Mouse (Mus musculus) stomach, embryonic 16.5 days (tissue): Measurements from ENCODE around the gene Kif1b. TPM values are rescaled to one million over a fixed set of nuclear protein-coding genes. Genes with fewer than 3 reads are reported as not detected.
"Not testable (repeated sequence)": the region's sequence is repeated elsewhere in the genome, so short reads cannot be mapped to it uniquely, and the experiment has no call there.

Experiments used
- ATAC-seq: fragments of 200-750 bp; cut with Nextera tagmentation; 2 replicates; pipeline ENCODE4 v1.8.0; 2017; ENCODE audit warnings: moderate number of reproducible peaks, moderate TSS enrichment; ENCODE audit not compliant: insufficient read depth, low FRiP score
- H3K27ac ChIP-seq: fragments of 300-500 bp; sonication (generic); 2 replicates; pipeline ENCODE4 v1.5.1; 2014; ENCODE audit warnings: low read length
- H3K27me3 ChIP-seq: fragments of 300-500 bp; sonication (generic); 2 replicates; pipeline ENCODE4 v1.6.1; 2014; ENCODE audit warnings: low read length, control low read depth, mixed read lengths; ENCODE audit not compliant: control insufficient read depth, insufficient read depth
- H3K36me3 ChIP-seq: fragments of 300-500 bp; sonication (generic); 2 replicates; pipeline ENCODE4 v1.6.1; 2014; ENCODE audit warnings: low read length; ENCODE audit not compliant: control insufficient read depth, insufficient read depth
- H3K4me1 ChIP-seq: fragments of 300-500 bp; sonication (generic); 2 replicates; pipeline ENCODE4 v1.6.1; 2014; ENCODE audit warnings: low read length, control low read depth, mixed read lengths; ENCODE audit not compliant: control insufficient read depth, insufficient read depth
- H3K4me2 ChIP-seq: fragments of 300-500 bp; sonication (generic); 2 replicates; pipeline ENCODE4 v1.6.1; 2014; ENCODE audit warnings: low read depth, low read length, mixed read lengths
- H3K4me3 ChIP-seq: fragments of 300-500 bp; sonication (generic); replicated peaks from 2 replicates; pipeline ENCODE4 v1.5.1; 2014; ENCODE audit warnings: mild to moderate bottlenecking, low read length
- H3K9ac ChIP-seq: fragments of 300-500 bp; sonication (generic); 2 replicates; pipeline ENCODE4 v1.6.1; 2014; ENCODE audit warnings: low read length
- H3K9me3 ChIP-seq: fragments of 300-500 bp; sonication (generic); replicated peaks from 2 replicates; pipeline ENCODE4 v1.6.1; 2016; ENCODE audit warnings: low read length, control low read depth; ENCODE audit not compliant: control insufficient read depth
- WGBS: fragments of 180-500 bp; shearing (Covaris S2); extraction: QIAGEN DNeasy Blood & Tissue Kit; methylation state at CpG from one replicate; pipeline ENCODE4 v1.1.7; 2014; 5-methylcytosine and 5-hydroxymethylcytosine counted together
- polyA plus RNA-seq: library from polyadenylated mRNA; unstranded; fragments of >200 nt; fragmentation: Nextera tagmentation; extraction: Ambion mirVana; gene quantifications from 2 replicates; pipeline ENCODE4 v1.2.1, GENCODE M21; 2015

Gene Kif1b
- polyA plus RNA-seq, 1 experiment from 2014 or later, result 29.5 TPM

DNA sequence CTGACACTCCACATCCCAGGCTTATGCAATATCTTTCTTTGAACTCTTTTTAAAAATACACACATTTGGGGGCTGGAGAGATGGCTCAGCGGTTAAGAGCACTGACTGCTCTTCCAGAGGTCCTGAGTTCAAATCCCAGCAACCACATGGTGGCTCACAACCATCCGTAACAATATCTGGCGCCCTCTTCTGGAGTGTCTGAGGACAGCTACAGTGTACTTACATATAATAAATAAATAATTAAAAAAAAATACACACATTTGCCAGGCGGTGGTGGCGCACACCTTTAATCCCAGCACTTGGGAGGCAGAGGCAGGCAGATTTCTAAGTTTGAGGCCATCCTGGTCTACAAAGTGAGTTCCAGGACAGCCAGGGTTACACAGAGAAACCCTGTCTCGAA lies 96.1 kb downstream of the Kif1b start:
- WGBS, result 90% methylated on average over 6 of the region's 6 CpGs
- H3K36me3 ChIP-seq, result peaks cover 15% of the 10 kb centered on the region
- not testable (repeated sequence) for H3K4me2 ChIP-seq

DNA sequence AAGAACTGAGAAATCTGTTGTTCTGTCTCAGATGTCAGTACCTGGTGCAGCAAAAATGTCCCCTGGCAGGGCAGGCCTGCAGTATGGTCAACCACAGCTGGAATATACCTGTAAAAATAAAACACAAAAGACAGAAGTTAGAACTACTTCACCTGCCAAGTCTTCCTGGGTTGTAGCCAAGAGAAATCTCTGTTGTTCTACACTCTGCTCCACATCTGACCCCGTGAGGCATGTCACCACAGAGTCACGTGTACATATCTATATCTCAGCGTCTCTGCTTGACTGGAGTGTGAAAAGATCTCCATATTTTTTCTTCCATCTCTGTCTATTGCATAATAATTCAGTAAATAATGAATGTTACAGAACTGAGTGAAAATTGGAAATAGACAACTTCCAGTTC lies 105.0 kb downstream of the Kif1b start:
- H3K9me3 ChIP-seq, result no peaks in the 10 kb centered on the region
- H3K4me3 ChIP-seq, result no peak overlapping the region
- WGBS, result 60% methylated on average over 3 of the region's 3 CpGs
- H3K36me3 ChIP-seq, result peaks cover 16% of the 10 kb centered on the region; the same call in 1 of the 2 replicates
- no peaks in the 10 kb centered on the region for H3K4me1 ChIP-seq
- no peak overlapping the region for H3K27ac ChIP-seq
- no peaks in the 10 kb centered on the region for H3K27me3 ChIP-seq
- no peak overlapping the region for H3K4me2 ChIP-seq
- no peak overlapping the region for H3K9ac ChIP-seq
- ATAC-seq, result no peak

More for the DNA sequence above, 96.1 kb downstream of the Kif1b start:
- H3K9ac ChIP-seq, H3K9me3 ChIP-seq, H3K27ac ChIP-seq, ATAC-seq, H3K27me3 ChIP-seq, H3K4me1 ChIP-seq, H3K4me3 ChIP-seq: not testable (repeated sequence)

DNA sequence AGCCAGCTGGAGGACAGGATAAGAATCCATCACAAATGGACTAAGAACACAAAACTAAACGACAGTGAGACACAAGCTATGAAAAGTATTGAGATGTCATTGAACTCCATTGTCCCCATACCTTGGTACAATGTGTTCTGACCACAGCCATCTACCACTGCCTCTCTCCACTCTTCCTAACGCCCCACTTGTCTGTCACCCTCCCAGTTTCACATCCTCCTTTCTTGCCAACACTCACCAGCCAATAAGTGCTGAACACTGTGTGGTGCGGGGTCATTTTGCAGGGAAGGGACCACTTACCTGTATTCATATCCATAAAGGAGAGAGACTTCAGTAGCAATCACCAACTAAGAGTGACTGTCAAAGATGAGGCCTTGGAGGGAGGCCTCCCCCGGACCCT lies 106.4 kb downstream of the Kif1b start:
- Histone ChIP-seq H3K9ac (no peak overlapping the region), H3K4me2 (no peak overlapping the region), H3K27ac (no peak overlapping the region), H3K4me1 (no peaks in the 10 kb centered on the region), H3K9me3 (no peaks in the 10 kb centered on the region), H3K36me3 (peaks cover 16% of the 10 kb centered on the region; the same call in 1 of the 2 replicates), H3K27me3 (no peaks in the 10 kb centered on the region), H3K4me3 (no peak overlapping the region)
- no peak for ATAC-seq
- 87% methylated on average over 4 of the region's 4 CpGs for WGBS

DNA sequence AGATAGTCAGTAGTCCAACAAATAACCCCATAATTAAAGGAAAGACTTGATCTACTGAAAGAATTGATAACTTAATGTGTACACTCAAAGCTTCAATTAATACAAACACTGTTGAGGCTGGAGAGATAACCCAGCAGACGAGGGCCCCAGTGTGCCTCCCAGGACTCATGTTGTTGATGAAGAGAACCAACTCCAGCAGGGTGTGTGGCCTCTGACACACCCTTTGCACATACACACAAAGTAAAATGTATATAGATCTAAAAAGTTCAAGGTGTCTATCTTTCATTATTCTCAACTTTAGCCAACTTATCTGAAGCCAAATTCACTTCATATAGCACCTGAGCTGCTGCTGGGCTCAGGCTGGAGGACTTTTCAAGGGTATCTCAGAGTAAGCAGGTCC lies 110.3 kb downstream of the Kif1b start:
- H3K27ac ChIP-seq, result peak overlapping the region; percentile 1; the same call in 1 of the 2 replicates
- H3K9me3 ChIP-seq, result no peaks in the 10 kb centered on the region
- peaks cover 16% of the 10 kb centered on the region; the same call in 1 of the 2 replicates for H3K36me3 ChIP-seq
- no peak overlapping the region for H3K4me3 ChIP-seq
- no peaks in the 10 kb centered on the region for H3K27me3 ChIP-seq
- no peak overlapping the region for H3K4me2 ChIP-seq
- 56% methylated on average over 1 of the region's 1 CpGs for WGBS
- no peak for ATAC-seq
- no peak overlapping the region for H3K9ac ChIP-seq
- no peaks in the 10 kb centered on the region for H3K4me1 ChIP-seq

DNA sequence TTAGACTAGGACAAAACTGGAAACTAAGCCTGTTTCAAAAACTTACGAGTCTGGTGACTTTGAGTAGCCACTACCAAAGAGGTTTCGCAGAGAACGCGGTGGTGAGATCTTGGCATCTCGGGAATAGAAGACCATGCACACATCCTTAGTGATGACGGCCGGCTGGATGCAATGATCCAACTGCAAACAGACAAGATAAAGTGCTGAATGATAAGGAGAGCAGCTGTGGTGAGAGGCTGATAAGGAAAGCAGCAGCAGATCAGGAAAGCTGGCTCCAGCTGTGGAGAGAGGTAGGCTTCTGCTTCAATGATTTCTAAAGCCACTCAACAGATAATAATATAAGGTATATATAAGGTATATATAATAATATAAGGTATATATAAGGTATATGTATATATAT lies 116.4 kb downstream of the Kif1b start:
- Histone ChIP-seq H3K4me1 (no peaks in the 10 kb centered on the region), H3K36me3 (peaks cover 4% of the 10 kb centered on the region; the same call in 1 of the 2 replicates), H3K9me3 (no peaks in the 10 kb centered on the region), H3K27me3 (no peaks in the 10 kb centered on the region), H3K27ac (no peak overlapping the region), H3K4me2 (no peak overlapping the region), H3K4me3 (no peak overlapping the region), H3K9ac (no peak overlapping the region)
- 79% methylated on average over 7 of the region's 7 CpGs for WGBS
- no peak for ATAC-seq

DNA sequence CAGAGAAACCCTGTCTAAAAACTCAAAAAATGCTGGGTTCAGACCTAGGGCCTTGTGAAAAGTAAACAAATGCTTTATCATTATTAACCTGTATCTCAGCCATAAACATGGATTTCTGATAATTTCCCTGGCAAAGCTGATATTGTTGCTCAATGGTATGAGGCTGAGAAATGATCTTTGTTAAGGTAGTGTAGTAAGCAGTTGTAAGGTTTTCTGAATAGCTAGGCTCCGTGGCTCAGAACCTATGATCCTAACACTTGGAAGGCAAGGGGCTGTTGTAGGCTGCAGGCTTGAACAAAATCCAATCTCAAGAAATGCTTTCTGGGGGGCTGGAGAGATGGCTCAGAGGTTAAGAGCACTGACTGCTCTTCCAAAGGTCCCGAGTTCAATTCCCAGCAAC lies 118.9 kb downstream of the Kif1b start:
- H3K36me3 ChIP-seq, result peaks cover 7% of the 10 kb centered on the region
- H3K27me3 ChIP-seq, result no peaks in the 10 kb centered on the region
- no peak for ATAC-seq

DNA sequence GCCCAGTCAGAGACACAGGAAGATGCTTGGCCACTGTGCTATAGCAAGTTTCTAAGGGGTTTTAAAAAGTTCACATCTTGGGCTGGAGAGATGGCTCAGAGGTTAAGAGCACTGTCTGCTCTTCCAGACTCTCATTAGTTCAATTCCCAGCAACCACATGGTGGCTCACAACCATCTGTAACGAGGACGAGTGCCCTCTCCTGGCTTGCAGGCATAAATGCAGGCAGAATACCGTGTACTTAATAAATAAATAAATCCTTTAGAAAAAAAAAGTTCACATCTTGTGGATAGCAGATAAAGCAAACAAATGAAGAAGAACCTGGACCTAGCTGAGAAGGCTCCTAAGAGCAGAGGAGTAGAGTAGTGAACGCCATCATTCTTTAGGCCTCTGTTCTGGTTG lies 124.7 kb downstream of the Kif1b start:
- no peak overlapping the region for H3K4me2 ChIP-seq
- peaks cover 10% of the 10 kb centered on the region for H3K36me3 ChIP-seq
- H3K9ac ChIP-seq, result no peak overlapping the region
- H3K4me1 ChIP-seq, result no peaks in the 10 kb centered on the region
- ATAC-seq, result no peak
- H3K27me3 ChIP-seq, result no peaks in the 10 kb centered on the region
- WGBS, result 62% methylated on average over 4 of the region's 4 CpGs
- no peaks in the 10 kb centered on the region for H3K9me3 ChIP-seq
- H3K27ac ChIP-seq, result no peak overlapping the region
- H3K4me3 ChIP-seq, result no peak overlapping the region

More for the DNA sequence above, 118.9 kb downstream of the Kif1b start:
- Histone ChIP-seq H3K4me1 (no peaks in the 10 kb centered on the region), H3K9me3 (no peaks in the 10 kb centered on the region), H3K4me3 (no peak overlapping the region), H3K27ac (no peak overlapping the region), H3K9ac (no peak overlapping the region), H3K4me2 (no peak overlapping the region)
- WGBS, result 91% methylated on average over 2 of the region's 2 CpGs

DNA sequence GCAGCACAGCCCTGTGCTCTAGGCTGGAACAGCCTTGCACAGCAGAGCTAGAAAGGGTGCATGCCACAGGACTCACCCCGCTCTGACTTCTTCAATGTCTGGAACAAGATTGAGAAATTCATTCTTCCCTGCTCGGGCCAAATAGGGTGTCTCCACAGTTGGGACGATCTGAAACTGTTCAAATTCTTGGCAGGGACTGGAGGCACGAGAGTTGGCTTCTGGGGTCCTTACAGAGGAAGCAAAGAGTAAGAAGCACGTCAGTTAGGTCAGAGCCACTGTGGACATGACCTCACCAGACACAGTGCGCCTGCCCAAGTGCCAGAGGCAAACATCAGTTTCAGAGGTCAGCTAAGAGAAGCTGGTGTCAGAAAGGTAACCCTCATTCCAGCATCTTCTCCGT lies 125.3 kb downstream of the Kif1b start:
- H3K36me3 ChIP-seq, result peaks cover 10% of the 10 kb centered on the region

DNA sequence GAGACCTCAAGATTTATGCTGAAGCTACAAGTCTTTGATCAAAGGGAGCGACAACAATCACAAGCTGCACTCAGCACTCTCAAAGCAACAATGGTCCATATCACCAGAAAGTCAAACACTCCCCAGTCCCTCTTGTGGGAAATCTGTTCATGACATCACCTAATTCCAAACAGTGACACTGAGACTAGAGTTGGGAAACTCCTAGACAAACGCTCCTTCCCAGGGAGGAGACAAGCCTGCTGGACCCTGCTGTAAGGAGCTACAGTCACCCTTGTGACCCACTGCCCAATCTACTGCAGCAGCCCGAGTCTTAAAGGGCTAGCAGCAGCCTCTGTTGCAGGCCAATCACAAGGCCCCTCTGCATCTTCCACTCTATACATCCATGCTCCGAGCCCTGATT lies 127.9 kb downstream of the Kif1b start:
- Histone ChIP-seq H3K27me3 (no peaks in the 10 kb centered on the region), H3K4me2 (no peak overlapping the region), H3K36me3 (peaks cover 10% of the 10 kb centered on the region), H3K27ac (peak overlapping the region; percentile 75; the same call in 1 of the 2 replicates), H3K4me3 (no peak overlapping the region), H3K4me1 (no peaks in the 10 kb centered on the region), H3K9me3 (no peaks in the 10 kb centered on the region), H3K9ac (no peak overlapping the region)
- no peak; the same call in 1 of the 2 replicates for ATAC-seq
- WGBS, result 47% methylated on average over 4 of the region's 4 CpGs

More for the DNA sequence above, 125.3 kb downstream of the Kif1b start:
- no peak for ATAC-seq
- WGBS, result 85% methylated on average over 7 of the region's 7 CpGs
- Histone ChIP-seq H3K9me3 (no peaks in the 10 kb centered on the region), H3K9ac (no peak overlapping the region), H3K4me1 (no peaks in the 10 kb centered on the region), H3K27me3 (no peaks in the 10 kb centered on the region), H3K4me2 (no peak overlapping the region), H3K27ac (no peak overlapping the region), H3K4me3 (no peak overlapping the region)
